Mouse (Mus musculus): ENCODE data around the gene Tmtc2. TPM values are rescaled to one million over a fixed set of nuclear protein-coding genes. Genes with fewer than 3 reads are reported as not detected.
"Not testable (repeated sequence)": the region's sequence is repeated elsewhere in the genome, so short reads cannot be mapped to it uniquely, and the experiment has no call there.

Tmtc2 gene
- polyA plus RNA-seq, 1 experiment, result 16.7 TPM

GRCm38 (mm10) chr10:105286221-105286620 lies 288.0 kb downstream of the Tmtc2 start:
- H3K4me1 ChIP-seq (ENCODE audit: control insufficient read depth, insufficient read depth, low read length), result no peaks in the 10 kb centered on the region; the same call in 1 of the 2 replicates
- DNase-seq, result peak in 1 of 2 experiments; percentile 10
- WGBS, result 45% methylated on average over 2 of the region's 2 CpGs

GRCm38 (mm10) chr10:105284171-105284570 lies 290.1 kb downstream of the Tmtc2 start:
- Histone ChIP-seq H3K27ac (ENCODE audit: insufficient read depth, low read length) (no peak overlapping the region), H3K4me3 (replicated peaks; ENCODE audit: insufficient read depth, low read depth, low read length) (no peak overlapping the region), H3K4me1 (ENCODE audit: control insufficient read depth, insufficient read depth, low read length) (no peaks in the 10 kb centered on the region; the same call in 1 of the 2 replicates), H3K27me3 (ENCODE audit: control insufficient read depth, insufficient read depth, low read length) (no peaks in the 10 kb centered on the region)
- TF ChIP-seq CTCF (IDR thresholded peaks at IDR 0.05; ENCODE audit: borderline replicate concordance, insufficient read depth, low read depth, low read length), result no peak
- TF ChIP-seq POLR2A (IDR thresholded peaks at IDR 0.05; ENCODE audit: borderline replicate concordance, insufficient read depth, low read length), result no peak
- WGBS, result 38% methylated on average over 6 of the region's 6 CpGs
- peak; percentile 38 to 46 for DNase-seq

More at GRCm38 (mm10) chr10:105286221-105286620, 288.0 kb downstream of the Tmtc2 start:
- no peaks in the 10 kb centered on the region for H3K27me3 ChIP-seq (ENCODE audit: control insufficient read depth, insufficient read depth, low read length)
- H3K27ac ChIP-seq (ENCODE audit: insufficient read depth, low read length), result no peak overlapping the region
- no peak overlapping the region for H3K4me3 ChIP-seq (replicated peaks; ENCODE audit: insufficient read depth, low read depth, low read length)
- TF ChIP-seq POLR2A (IDR thresholded peaks at IDR 0.05; ENCODE audit: borderline replicate concordance, insufficient read depth, low read length) (no peak), CTCF (IDR thresholded peaks at IDR 0.05; ENCODE audit: borderline replicate concordance, insufficient read depth, low read depth, low read length) (no peak)

- no peak overlapping the region for H3K27ac ChIP-seq (ENCODE audit: insufficient read depth, low read length)
- H3K4me1 ChIP-seq (ENCODE audit: control insufficient read depth, insufficient read depth, low read length), result no peaks in the 10 kb centered on the region; the same call in 1 of the 2 replicates
- no peaks in the 10 kb centered on the region for H3K27me3 ChIP-seq (ENCODE audit: control insufficient read depth, insufficient read depth, low read length)
- no peak overlapping the region for H3K4me3 ChIP-seq (replicated peaks; ENCODE audit: insufficient read depth, low read depth, low read length)
- 94% methylated on average over 3 of the region's 3 CpGs for WGBS
- TF ChIP-seq POLR2A (IDR thresholded peaks at IDR 0.05; ENCODE audit: borderline replicate concordance, insufficient read depth, low read length), result no peak
- no peak for TF ChIP-seq CTCF (IDR thresholded peaks at IDR 0.05; ENCODE audit: borderline replicate concordance, insufficient read depth, low read depth, low read length)
- no peak for DNase-seq
Observed at GRCm38 (mm10) chr10:105280933-105281332, 293.3 kb downstream of the Tmtc2 start.

GRCm38 (mm10) chr10:105260053-105260452 lies 314.2 kb downstream of the Tmtc2 start:
- Histone ChIP-seq H3K4me1 (ENCODE audit: control insufficient read depth, insufficient read depth, low read length) (no peaks in the 10 kb centered on the region), H3K4me3 (replicated peaks; ENCODE audit: insufficient read depth, low read depth, low read length) (no peak overlapping the region), H3K27ac (ENCODE audit: insufficient read depth, low read length) (no peak overlapping the region), H3K27me3 (ENCODE audit: control insufficient read depth, insufficient read depth, low read length) (no peaks in the 10 kb centered on the region)
- TF ChIP-seq POLR2A (IDR thresholded peaks at IDR 0.05; ENCODE audit: borderline replicate concordance, insufficient read depth, low read length) (no peak), CTCF (IDR thresholded peaks at IDR 0.05; ENCODE audit: borderline replicate concordance, insufficient read depth, low read depth, low read length) (no peak)
- 59% methylated on average over 3 of the region's 3 CpGs for WGBS
- DNase-seq, result no peak

GRCm38 (mm10) chr10:105238291-105238690 lies 336.0 kb downstream of the Tmtc2 start:
- 89% methylated on average over 22 of the region's 22 CpGs for WGBS

GRCm38 (mm10) chr10:105232864-105233263 lies 341.4 kb downstream of the Tmtc2 start:
- no peak for TF ChIP-seq CTCF (IDR thresholded peaks at IDR 0.05; ENCODE audit: borderline replicate concordance, insufficient read depth, low read depth, low read length)

More at GRCm38 (mm10) chr10:105238291-105238690, 336.0 kb downstream of the Tmtc2 start:
- not testable (repeated sequence) for H3K4me3 ChIP-seq (replicated peaks; ENCODE audit: insufficient read depth, low read depth, low read length); H3K27ac ChIP-seq (ENCODE audit: insufficient read depth, low read length); H3K4me1 ChIP-seq (ENCODE audit: control insufficient read depth, insufficient read depth, low read length); H3K27me3 ChIP-seq (ENCODE audit: control insufficient read depth, insufficient read depth, low read length)
- peak; percentile 54 to 57 for DNase-seq

GRCm38 (mm10) chr10:105230416-105230815 lies 343.8 kb downstream of the Tmtc2 start:
- no peaks in the 10 kb centered on the region for H3K4me1 ChIP-seq (ENCODE audit: control insufficient read depth, insufficient read depth, low read length)
- no peak overlapping the region for H3K27ac ChIP-seq (ENCODE audit: insufficient read depth, low read length)
- H3K4me3 ChIP-seq (replicated peaks; ENCODE audit: insufficient read depth, low read depth, low read length), result no peak overlapping the region
- no peak for TF ChIP-seq CTCF (IDR thresholded peaks at IDR 0.05; ENCODE audit: borderline replicate concordance, insufficient read depth, low read depth, low read length)
- TF ChIP-seq POLR2A (IDR thresholded peaks at IDR 0.05; ENCODE audit: borderline replicate concordance, insufficient read depth, low read length), result no peak
- no peaks in the 10 kb centered on the region for H3K27me3 ChIP-seq (ENCODE audit: control insufficient read depth, insufficient read depth, low read length)
- WGBS, result 91% methylated on average over 7 of the region's 7 CpGs
- DNase-seq, result no peak

More at GRCm38 (mm10) chr10:105232864-105233263, 341.4 kb downstream of the Tmtc2 start:
- Histone ChIP-seq H3K4me3 (replicated peaks; ENCODE audit: insufficient read depth, low read depth, low read length) (no peak overlapping the region), H3K27ac (ENCODE audit: insufficient read depth, low read length) (no peak overlapping the region), H3K27me3 (ENCODE audit: control insufficient read depth, insufficient read depth, low read length) (no peaks in the 10 kb centered on the region), H3K4me1 (ENCODE audit: control insufficient read depth, insufficient read depth, low read length) (no peaks in the 10 kb centered on the region)
- WGBS, result 97% methylated on average over 2 of the region's 2 CpGs
- DNase-seq, result no peak

- no peak overlapping the region for H3K4me3 ChIP-seq (replicated peaks; ENCODE audit: insufficient read depth, low read depth, low read length)
- no peak for DNase-seq
- no peaks in the 10 kb centered on the region for H3K27me3 ChIP-seq (ENCODE audit: control insufficient read depth, insufficient read depth, low read length)
- no peak overlapping the region for H3K27ac ChIP-seq (ENCODE audit: insufficient read depth, low read length)
- TF ChIP-seq CTCF (IDR thresholded peaks at IDR 0.05; ENCODE audit: borderline replicate concordance, insufficient read depth, low read depth, low read length) (no peak), POLR2A (IDR thresholded peaks at IDR 0.05; ENCODE audit: borderline replicate concordance, insufficient read depth, low read length) (no peak)
- 26% methylated on average over 2 of the region's 2 CpGs for WGBS
- no peaks in the 10 kb centered on the region for H3K4me1 ChIP-seq (ENCODE audit: control insufficient read depth, insufficient read depth, low read length)
Observed at GRCm38 (mm10) chr10:105228623-105229022, 345.6 kb downstream of the Tmtc2 start.
